Mouse (Mus musculus): Measurements from ENCODE around the gene Clp1. TPM values are rescaled to one million over a fixed set of nuclear protein-coding genes. Genes with fewer than 3 reads are reported as not detected.

Clp1 gene
- polyA plus RNA-seq, 1 experiment from 2014 or later, result 28.1 TPM

MicroRNAs within 50 kb of the gene (microRNA counts, 519-probe panel; counts per million panel counts)
- 5,799 counts per million, percentile 95 among the panel's probes with 10 or more counts for microRNA mmu-miR-130a

Small RNAs within 50 kb of the gene (microRNA-seq; reads per million reads assigned to microRNA genes)
- gene Mir130a, result 16,522 reads per million, percentile 98 among the genes with 10 or more reads in this experiment

Other genes with a start within 250 kb of the Clp1 start
- gene Ctnnd1, start 76.6 kb downstream of the Clp1 start, polyA plus RNA-seq (2015; fragmentation: Nextera tagmentation; extraction: Ambion mirVana), result 40.2 and 46.9 TPM in 2 replicates
- gene Btbd18, start 68.3 kb downstream of the Clp1 start, polyA plus RNA-seq (2015; fragmentation: Nextera tagmentation; extraction: Ambion mirVana), result 0.12 and 0.22 TPM in 2 replicates
- 166 and 196 TPM in 2 replicates for gene Selenoh, start 56.6 kb downstream of the Clp1 start, polyA plus RNA-seq (2015; fragmentation: Nextera tagmentation; extraction: Ambion mirVana)
- gene Gm28635, start 49.3 kb downstream of the Clp1 start, polyA plus RNA-seq (2015; fragmentation: Nextera tagmentation; extraction: Ambion mirVana), result not detected in 2 replicates
- gene Med19, start 48.9 kb downstream of the Clp1 start, polyA plus RNA-seq (2015; fragmentation: Nextera tagmentation; extraction: Ambion mirVana), result 50.6 and 54.4 TPM in 2 replicates
- 245 and 252 TPM in 2 replicates for gene Tmx2, start 48.2 kb downstream of the Clp1 start, polyA plus RNA-seq (2015; fragmentation: Nextera tagmentation; extraction: Ambion mirVana)
- 17.6 and 19.2 TPM in 2 replicates for gene Zdhhc5, start 12.2 kb downstream of the Clp1 start, polyA plus RNA-seq (2015; fragmentation: Nextera tagmentation; extraction: Ambion mirVana)
- gene Ypel4, start 6.7 kb upstream of the Clp1 start, polyA plus RNA-seq (2015; fragmentation: Nextera tagmentation; extraction: Ambion mirVana), result 18.8 and 19.1 TPM in 2 replicates
- 4.7 and 7.0 TPM in 2 replicates for gene Gm19426, start 16.3 kb upstream of the Clp1 start, polyA plus RNA-seq (2015; fragmentation: Nextera tagmentation; extraction: Ambion mirVana)
- 36.2 and 37.0 TPM in 2 replicates for gene Serping1, start 48.1 kb upstream of the Clp1 start, polyA plus RNA-seq (2015; fragmentation: Nextera tagmentation; extraction: Ambion mirVana)
- 17.4 and 18.3 TPM in 2 replicates for gene Ube2l6, start 71.5 kb upstream of the Clp1 start, polyA plus RNA-seq (2015; fragmentation: Nextera tagmentation; extraction: Ambion mirVana)
- 0.17 TPM in 1 of 2 replicates, not detected in the other for gene Smtnl1, start 95.3 kb upstream of the Clp1 start, polyA plus RNA-seq (2015; fragmentation: Nextera tagmentation; extraction: Ambion mirVana)
- 52.9 and 56.0 TPM in 2 replicates for gene Timm10, start 99.6 kb upstream of the Clp1 start, polyA plus RNA-seq (2015; fragmentation: Nextera tagmentation; extraction: Ambion mirVana)
- gene Slc43a1, start 111.5 kb upstream of the Clp1 start, polyA plus RNA-seq (2015; fragmentation: Nextera tagmentation; extraction: Ambion mirVana), result 2.4 and 3.3 TPM in 2 replicates
- 6.8 and 7.1 TPM in 2 replicates for gene Rtn4rl2, start 159.4 kb upstream of the Clp1 start, polyA plus RNA-seq (2015; fragmentation: Nextera tagmentation; extraction: Ambion mirVana)
- gene Slc43a3, start 209.2 kb upstream of the Clp1 start, polyA plus RNA-seq (2015; fragmentation: Nextera tagmentation; extraction: Ambion mirVana), result 8.6 and 11.2 TPM in 2 replicates

All from neural tube, embryonic 13.5 days (tissue).